Mouse (Mus musculus) liver, adult 2 months (tissue): ENCODE results near the gene Mtmr2.

Experiments used
- CTCF ChIP-seq: fragments of 200-500 bp; IDR thresholded peaks from 2 replicates; pipeline ENCODE4 v1.5.1; 2011; ENCODE audit warnings: low read depth, low read length, control low read depth
- POLR2A ChIP-seq: fragments of 200-500 bp; IDR thresholded peaks from 2 replicates; pipeline ENCODE4 v1.6.1; 2011; ENCODE audit warnings: low read length, control low read depth; ENCODE audit not compliant: insufficient read depth; ENCODE audit errors: extremely low read depth

GRCm38 (mm10) chr9:13749675-13749998, 1.4 kb downstream of the Mtmr2 start:
- TF ChIP-seq CTCF (no peak), POLR2A (no peak)
